Mouse (Mus musculus): ENCODE data around the gene Padi1. TPM values are rescaled to one million over a fixed set of nuclear protein-coding genes. Genes with fewer than 3 reads are reported as not detected.

The Padi1 gene
- total RNA-seq (2015; ENCODE audit: low replicate concordance) (not detected in 2 replicates), total RNA-seq (2017; ENCODE audit: low replicate concordance) (not detected in 2 replicates)

DNA sequence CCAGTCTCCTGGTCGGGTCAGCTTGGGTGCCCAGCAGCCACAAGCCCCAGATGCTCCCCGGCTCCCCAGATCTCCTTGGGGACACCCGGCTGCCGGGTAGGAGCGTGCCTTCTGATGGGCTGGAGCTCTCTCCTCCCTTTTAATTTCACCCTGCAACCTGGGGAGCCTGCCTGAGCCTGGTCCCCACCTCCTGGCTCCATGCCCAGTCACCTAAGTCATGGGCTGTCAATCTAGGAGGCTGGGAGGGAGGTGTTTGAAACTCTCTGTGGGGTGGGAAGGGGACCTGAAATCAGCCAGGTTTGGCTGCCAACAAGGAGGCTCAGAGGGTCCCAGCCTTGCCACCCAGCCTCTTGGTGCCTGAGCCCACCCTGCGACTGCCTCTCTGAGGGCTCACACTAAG lies at the start of gene Padi1:
Gene Padi1, minus strand, starts transcription at position 113 of the 400 bp plus-strand sequence.
- ATAC-seq (replicated peaks; ENCODE audit: low FRiP score, poor library complexity, severe bottlenecking): no peak

- no peak for ATAC-seq (replicated peaks; ENCODE audit: low FRiP score, poor library complexity, severe bottlenecking)
Measured at GRCm38 (mm10) chr4:140892163-140892530, 46.6 kb upstream of the Padi1 start.

DNA sequence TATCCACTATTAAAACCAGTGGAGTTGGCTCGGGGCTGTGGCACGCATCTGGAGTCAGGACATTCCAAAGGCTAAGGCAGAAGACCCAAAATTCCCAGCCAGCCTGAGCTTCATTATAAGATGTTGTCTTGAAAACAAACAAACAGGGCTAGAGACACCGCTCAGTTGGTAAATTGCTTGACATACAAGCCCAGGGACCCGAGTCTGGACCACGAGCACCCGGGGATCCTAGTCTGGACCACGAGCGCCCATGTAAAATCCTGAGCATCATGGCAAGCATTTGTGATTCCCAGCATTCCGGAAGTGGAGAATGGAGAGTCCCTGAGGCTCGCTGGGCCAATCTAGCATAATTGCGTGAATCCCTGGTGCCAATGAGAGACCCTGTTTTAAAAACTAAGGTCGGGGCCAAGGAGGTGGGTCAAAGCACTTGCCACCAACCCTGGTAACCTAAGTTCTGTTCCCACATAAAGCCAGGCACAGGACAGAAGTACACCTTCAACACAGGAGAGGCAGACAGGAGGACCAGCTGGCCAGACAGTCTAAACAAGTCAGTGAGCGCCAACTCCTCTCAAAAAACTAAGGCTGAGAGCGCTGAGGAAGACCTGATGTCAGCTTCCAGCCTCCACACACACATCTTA lies 46.1 kb upstream of the Padi1 start:
- no peak for ATAC-seq (replicated peaks; ENCODE audit: low FRiP score, poor library complexity, severe bottlenecking)

- ATAC-seq (replicated peaks; ENCODE audit: low FRiP score, poor library complexity, severe bottlenecking): no peak
Measured at GRCm38 (mm10) chr4:140883852-140884251, 38.3 kb upstream of the Padi1 start.

DNA sequence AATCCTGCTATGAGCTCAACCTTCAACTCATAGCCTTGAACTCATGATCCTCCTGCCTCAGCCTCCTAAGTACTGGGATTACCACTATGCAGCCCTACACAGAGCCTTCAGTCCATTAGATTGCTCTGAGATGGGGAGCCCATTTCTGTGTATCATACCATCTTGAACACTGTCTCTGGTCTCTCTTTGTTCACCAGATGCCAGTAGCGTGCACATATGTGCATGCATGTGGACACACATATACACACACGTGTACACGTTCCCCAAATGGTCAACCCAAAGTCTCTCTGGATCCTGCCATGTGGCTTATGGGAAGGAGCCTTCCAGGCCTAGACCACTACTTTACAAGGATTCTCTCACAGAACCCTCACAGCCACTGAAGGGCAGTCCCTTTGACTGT lies 37.4 kb upstream of the Padi1 start:
- no peak for ATAC-seq (replicated peaks; ENCODE audit: low FRiP score, poor library complexity, severe bottlenecking)

GRCm38 (mm10) chr4:140882365-140882764 lies 36.8 kb upstream of the Padi1 start:
- ATAC-seq (replicated peaks; ENCODE audit: low FRiP score, poor library complexity, severe bottlenecking): no peak

DNA sequence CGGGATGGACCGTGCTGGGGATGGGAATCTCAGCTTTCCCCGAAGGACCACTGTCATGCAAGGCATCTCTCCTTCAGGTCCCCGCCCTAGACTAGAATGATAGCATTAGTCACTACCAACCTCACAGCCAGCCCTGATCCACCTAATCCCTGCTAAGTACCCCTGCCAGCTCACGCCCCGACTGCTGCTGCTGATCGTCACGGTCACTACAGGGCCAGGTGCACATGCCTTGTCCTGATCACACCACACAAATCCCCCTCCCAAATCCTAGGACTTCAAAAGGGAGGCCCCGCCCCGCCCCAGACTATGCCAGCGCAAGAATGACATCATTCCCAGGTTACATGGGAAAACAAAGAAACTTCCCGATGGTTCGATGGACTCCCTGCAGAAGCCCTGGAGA lies 36.2 kb upstream of the Padi1 start:
- ATAC-seq (replicated peaks; ENCODE audit: low FRiP score, poor library complexity, severe bottlenecking): no peak

GRCm38 (mm10) chr4:140881026-140881670 lies 35.6 kb upstream of the Padi1 start:
- no peak for ATAC-seq (replicated peaks; ENCODE audit: low FRiP score, poor library complexity, severe bottlenecking)

- ATAC-seq (replicated peaks; ENCODE audit: low FRiP score, poor library complexity, severe bottlenecking): no peak
Measured at GRCm38 (mm10) chr4:140880207-140880606, 34.6 kb upstream of the Padi1 start.

DNA sequence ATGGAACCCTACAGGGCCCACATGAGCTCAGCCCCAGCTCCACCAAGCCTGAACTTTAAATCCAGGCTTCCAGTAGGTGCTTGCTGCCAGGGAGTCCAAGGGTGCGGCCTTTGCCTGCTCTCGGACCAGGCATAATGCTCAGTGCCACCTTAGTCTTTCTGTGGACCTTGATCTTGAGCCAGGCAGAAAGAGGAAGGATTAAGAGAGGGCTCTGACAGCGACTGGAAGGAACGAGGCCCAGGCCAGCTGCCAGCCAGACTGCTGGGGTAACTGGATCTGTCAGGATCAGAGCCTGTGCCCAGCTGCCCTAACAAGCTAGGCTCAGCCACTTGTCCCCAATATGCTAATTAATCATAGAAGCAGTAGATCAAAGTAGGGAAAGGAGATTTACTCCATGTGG lies 34.2 kb upstream of the Padi1 start:
- ATAC-seq (replicated peaks; ENCODE audit: low FRiP score, poor library complexity, severe bottlenecking): no peak

DNA sequence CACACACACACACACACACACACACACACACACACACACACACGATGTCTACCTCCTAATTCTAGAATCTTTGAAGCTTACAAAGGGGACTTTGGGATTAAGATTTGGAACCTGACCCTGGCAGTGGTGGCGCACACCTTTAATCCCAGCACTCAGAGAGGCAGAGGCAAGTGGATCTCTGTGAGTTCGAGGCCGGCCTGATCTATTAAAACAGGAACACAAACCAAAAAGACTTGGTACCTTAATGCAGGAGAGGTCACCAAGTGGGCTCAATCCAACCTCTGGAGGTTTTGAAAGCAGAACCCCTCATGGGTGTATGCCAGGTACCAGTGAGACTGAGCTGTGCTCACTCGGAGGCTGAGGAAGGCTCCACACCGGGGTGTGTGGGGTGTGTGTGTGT lies 33.5 kb upstream of the Padi1 start:
- ATAC-seq (replicated peaks; ENCODE audit: low FRiP score, poor library complexity, severe bottlenecking): no peak

DNA sequence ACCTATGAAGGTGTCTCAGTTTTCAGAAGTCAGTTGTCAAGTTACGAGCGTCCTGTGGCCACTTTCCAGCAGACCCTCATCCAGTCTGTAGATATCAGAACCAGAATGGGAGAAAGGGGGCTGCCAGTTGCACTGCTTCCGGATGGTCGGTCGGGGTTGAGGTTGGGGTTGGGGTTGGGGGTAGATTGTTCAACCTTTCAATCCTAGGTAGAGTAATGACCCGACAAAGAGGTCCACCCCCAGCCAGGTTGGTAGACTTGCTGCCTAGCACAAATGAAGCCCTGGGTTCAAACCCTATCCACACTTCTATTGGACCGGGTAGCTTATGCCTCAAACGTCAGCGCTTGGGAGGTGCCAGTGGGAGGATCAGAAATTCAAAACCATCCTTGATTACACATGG lies 33.1 kb upstream of the Padi1 start:
- no peak for ATAC-seq (replicated peaks; ENCODE audit: low FRiP score, poor library complexity, severe bottlenecking)

DNA sequence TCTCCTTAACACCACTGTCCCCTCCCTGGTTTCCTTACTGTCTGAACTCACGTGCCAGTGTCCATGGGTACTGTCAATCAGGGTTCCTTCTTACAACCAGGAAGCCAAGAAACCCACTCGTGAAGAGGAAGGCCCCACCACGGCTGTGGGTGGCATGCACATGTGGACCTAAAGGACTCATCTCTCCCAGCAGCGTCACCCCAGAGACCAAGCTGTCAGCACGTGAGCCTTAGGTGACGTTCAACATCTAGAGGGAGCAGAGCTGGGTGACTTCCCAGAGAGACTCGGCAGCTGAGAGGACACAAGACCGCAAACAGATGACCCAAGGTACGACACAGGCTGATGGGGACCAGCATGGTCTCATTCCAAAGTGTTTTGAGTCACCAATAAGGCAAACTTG lies 31.9 kb upstream of the Padi1 start:
- ATAC-seq (replicated peaks; ENCODE audit: low FRiP score, poor library complexity, severe bottlenecking): no peak

GRCm38 (mm10) chr4:140876681-140877080 lies 31.1 kb upstream of the Padi1 start:
- ATAC-seq (replicated peaks; ENCODE audit: low FRiP score, poor library complexity, severe bottlenecking): no peak

DNA sequence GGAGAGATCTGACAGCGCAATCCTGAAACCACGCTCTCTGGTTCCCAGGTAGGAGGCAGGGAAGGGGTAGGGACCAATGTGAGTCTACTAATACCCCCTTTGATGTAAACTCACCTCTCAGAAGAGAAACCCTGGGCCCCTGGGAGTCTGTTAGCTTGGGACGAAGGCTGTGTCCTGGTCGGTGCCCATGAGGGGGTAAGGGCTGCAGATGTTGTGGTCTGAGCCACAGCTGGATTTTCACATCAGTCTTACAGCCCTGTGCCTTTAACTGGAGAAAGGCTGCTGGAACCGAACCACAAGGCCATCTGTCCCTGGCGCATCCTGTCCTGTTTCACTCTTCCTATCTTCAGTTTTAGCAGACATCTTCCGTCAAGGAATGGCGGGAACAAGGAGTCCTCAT lies 30.6 kb upstream of the Padi1 start:
- ATAC-seq (replicated peaks; ENCODE audit: low FRiP score, poor library complexity, severe bottlenecking): no peak

- ATAC-seq (replicated peaks; ENCODE audit: low FRiP score, poor library complexity, severe bottlenecking): no peak
Measured at GRCm38 (mm10) chr4:140873011-140873410, 27.4 kb upstream of the Padi1 start.

GRCm38 (mm10) chr4:140872686-140872992 lies 27.1 kb upstream of the Padi1 start:
- ATAC-seq (replicated peaks; ENCODE audit: low FRiP score, poor library complexity, severe bottlenecking): no peak

DNA sequence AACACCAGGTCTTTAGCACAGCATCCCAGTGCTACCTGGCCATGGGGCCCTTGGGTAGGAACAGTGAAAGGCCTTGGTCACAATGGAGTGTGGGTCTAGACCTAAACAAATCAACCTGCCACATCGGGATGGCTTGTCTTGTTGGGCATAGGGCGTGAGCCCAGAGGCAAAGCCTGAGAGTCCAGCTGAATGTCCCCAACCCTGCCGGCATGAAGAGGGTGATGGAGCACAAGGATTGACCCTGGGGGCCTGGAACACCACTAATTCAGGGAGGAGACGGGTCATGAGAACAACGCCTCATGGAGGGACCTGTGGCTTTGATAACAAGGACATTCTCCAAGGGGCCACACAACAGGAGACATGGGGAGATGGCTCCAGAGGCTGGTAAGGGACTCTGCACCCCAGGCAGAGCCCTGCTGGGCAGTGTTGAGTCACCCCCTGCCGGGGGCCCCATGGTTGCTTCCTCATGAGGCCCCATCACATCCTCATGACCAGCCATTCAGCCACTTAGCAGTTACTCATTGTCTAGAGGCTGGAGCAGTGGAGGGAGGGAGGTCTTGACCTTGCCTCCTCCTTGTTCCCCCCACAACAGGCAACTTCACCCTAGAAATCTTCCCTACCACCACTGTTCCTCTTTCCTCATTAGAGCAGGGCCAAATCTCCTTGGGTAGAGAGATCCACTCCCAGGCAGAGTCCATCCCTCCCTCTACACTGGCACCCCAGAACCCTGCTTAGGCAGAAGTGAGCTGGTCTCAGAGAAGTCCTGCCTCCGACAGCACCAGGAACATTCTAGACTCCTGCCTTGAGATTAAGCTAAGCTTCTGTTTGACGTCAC lies 26.5 kb upstream of the Padi1 start:
- no peak for ATAC-seq (replicated peaks; ENCODE audit: low FRiP score, poor library complexity, severe bottlenecking)

DNA sequence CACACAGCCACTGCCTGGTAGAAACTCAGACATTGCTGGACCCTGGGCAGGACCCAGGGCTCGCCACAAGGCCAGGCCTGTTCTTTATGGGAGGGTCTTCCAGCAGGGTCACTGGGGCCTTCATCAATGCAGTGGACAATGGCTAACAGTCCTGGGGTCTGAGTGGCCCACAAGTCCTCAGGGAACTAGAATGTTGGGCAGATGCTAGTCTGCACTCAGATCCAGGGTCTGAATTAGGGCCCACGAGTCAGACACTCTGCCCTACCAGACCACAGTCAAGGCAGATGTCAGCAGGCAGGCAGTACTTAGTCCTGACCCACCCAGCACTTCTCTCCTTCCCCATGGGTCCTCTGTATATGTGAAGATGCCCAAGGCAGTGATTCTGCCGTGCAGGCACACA lies 25.8 kb upstream of the Padi1 start:
- ATAC-seq (replicated peaks; ENCODE audit: low FRiP score, poor library complexity, severe bottlenecking): no peak

- no peak for ATAC-seq (replicated peaks; ENCODE audit: low FRiP score, poor library complexity, severe bottlenecking)
Measured at GRCm38 (mm10) chr4:140870876-140871275, 25.3 kb upstream of the Padi1 start.

GRCm38 (mm10) chr4:140869945-140870344 lies 24.4 kb upstream of the Padi1 start:
- ATAC-seq (replicated peaks; ENCODE audit: low FRiP score, poor library complexity, severe bottlenecking): no peak

All from erythroblast, adult 5-6 weeks (primary cell).